Mouse (Mus musculus) NIH3T3 (cell line): ENCODE data around the gene Galnt17.

Source experiments
- DNase-seq: peaks from one replicate; pipeline ENCODE4 v3.0.0-alpha.2; 2012; ENCODE audit warnings: low read depth

Galnt17 gene

DNA sequence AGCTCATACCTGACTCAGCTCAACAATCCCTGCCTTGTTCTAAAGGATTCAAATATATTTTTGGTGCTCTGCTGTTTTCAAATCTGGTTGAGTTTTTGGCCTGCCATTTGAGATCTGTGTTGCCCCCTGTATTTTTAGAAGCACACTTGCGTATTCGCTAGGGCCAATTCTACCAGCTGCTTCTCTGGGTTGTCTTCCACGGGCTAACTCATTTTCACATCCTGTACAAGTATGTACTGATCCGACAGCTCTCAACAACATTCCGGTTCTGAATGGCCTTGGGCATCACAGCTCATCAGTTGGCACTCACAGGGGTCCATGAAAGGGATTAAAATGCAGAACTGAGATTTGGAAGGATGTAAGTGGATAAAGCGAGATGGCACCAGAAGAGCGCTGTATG lies 382.6 kb downstream of the Galnt17 start:
- DNase-seq = no peak

GRCm38 (mm10) chr5:130924245-130924827 lies 384.0 kb downstream of the Galnt17 start:
- no peak for DNase-seq

DNA sequence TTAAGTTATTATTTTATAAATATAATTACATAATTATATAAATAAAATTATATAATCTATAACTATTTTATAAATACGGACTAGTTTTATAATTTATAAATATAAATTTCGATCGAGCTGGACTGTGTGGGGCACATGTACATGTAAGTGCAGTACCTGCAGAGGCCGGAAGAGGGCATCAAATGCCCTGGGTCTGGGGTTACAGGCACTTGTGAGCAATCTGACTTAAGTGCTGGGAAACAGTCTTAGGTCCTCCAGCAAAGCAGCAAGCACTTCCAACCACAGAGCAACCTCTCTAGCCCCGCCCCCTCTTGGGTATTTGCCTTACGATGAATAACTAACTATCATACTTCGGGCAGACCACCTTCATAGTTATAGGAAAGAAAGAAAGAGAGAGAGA lies 388.3 kb downstream of the Galnt17 start:
- DNase-seq = no peak

GRCm38 (mm10) chr5:130914606-130915005 lies 393.7 kb downstream of the Galnt17 start:
- DNase-seq = no peak

- no peak for DNase-seq
Observed at GRCm38 (mm10) chr5:130911551-130911950, 396.7 kb downstream of the Galnt17 start.

DNA sequence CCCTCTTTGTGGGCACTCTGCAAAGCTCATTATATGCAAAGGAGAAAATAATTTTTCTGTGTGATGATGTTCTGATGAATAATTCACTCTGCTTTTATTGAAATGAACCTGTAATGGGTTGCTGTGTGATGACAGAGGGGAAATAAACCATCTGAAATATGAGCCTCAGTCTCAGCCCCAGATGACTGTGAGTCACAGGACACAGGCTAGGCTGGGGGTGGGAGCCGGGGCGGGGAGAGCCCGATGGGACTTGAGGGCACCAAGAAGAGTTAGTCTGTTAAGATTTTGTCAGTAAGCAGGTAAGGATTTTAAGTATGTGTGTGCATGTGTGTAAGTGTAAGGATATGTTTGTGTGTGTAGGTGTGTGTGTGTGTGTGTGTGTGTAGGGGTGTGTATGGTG lies 406.6 kb downstream of the Galnt17 start:
- peak; percentile 68 for DNase-seq

GRCm38 (mm10) chr5:130895991-130896390 lies 412.3 kb downstream of the Galnt17 start:
- no peak for DNase-seq

- DNase-seq = no peak
Observed at GRCm38 (mm10) chr5:130891735-130892134, 416.6 kb downstream of the Galnt17 start.

DNA sequence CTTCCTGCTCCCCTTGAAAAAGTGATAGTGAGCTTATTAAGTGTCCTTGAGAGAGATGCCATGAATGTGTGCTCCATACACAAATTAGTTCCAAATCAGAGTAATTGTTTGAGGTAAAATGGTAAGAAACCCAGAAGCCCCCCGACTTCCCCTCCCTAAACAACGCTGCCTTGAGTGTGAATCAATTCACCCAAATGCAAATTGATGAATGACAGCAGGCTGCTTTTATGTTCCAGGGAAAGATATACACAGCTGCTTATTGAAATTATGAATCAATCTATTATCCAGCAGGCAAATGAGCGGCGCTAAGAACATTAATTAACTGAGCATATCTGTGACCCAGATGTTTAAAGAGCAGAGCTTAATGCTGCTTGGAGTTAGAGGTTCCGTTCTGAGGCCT lies 428.0 kb downstream of the Galnt17 start:
- no peak for DNase-seq

DNA sequence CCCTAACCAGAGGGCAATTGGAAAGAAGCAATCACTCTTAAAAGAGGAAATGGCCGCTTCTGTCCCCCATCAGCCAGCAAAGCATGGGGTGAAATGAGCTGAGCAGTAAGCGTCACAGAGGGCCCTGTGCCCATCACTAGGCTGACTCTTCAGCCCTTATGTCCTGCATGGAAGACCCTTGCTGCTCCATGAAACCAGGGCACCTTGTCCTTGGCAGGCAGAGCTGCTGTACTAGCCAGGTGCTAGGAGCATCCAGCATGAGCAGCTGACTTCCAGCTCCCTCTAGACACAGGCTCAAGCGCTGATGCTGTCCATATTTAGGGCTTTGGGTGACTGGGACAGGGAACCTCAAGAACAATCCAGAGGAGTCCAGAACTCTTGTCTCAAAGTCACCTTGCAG lies 432.9 kb downstream of the Galnt17 start:
- no peak for DNase-seq

GRCm38 (mm10) chr5:130871086-130871485 lies 437.2 kb downstream of the Galnt17 start:
- no peak for DNase-seq

DNA sequence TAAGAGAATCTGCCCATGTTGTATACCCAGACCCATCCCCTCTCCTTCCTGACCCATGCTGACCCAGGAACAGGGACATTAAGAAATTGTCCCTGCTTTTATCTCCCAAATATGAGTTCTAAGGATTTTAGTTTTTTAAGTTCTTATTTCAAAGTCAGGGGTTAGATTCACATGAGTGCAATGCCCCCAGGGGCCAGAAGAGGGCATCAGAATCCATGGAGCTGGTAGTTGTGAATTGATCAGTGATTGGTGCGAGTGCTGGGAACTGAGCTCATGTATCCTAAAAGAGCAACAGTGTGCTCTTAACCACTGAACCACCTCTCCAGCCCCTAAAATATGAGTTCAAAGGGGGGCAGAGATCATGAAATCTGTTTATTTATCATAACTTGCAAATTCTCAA lies 438.4 kb downstream of the Galnt17 start:
- DNase-seq = peak; percentile 17

DNA sequence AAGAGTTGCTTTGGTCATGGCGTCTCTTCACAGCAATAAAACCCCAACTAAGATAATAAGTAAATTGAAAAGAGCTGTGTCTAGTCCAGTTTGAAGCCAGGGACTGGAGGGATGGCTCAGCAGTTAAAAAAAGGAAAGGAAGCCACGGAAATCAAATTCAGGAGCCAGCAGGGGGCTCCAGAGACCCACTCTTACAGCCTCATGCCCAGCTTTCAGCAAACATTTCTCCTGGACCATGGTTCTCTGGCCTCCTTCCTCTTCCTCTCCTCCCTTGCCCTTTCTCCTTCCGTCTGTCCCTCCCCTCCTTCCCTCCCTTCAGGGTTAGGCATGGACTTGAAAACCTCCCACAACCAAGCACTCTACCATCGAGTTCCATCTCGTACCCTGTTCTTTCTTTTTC lies 446.0 kb downstream of the Galnt17 start:
- peak; percentile 74 for DNase-seq

DNA sequence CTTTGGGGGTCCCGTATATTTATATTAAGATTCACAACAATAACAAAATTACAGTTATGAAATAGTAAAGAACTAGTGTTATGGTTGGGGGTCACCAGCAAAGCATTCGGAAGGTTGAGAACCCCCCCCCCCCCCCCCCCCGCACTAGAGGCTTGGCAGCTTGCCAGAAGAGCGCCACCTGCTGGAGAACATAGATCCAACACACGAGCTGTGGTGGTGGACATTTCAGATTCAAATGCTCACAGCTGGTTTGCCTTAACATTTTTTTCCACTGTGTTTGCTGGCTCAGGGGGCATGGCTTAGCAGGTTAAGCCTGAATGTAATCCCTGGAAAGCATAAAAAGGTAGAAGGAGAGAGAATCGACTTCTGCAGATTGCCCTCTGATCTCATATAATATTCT lies 448.6 kb downstream of the Galnt17 start:
- DNase-seq = peak; percentile 20

GRCm38 (mm10) chr5:130858706-130859105 lies 449.6 kb downstream of the Galnt17 start:
- DNase-seq = no peak

GRCm38 (mm10) chr5:130858148-130858547 lies 450.1 kb downstream of the Galnt17 start:
- DNase-seq = peak; percentile 72

DNA sequence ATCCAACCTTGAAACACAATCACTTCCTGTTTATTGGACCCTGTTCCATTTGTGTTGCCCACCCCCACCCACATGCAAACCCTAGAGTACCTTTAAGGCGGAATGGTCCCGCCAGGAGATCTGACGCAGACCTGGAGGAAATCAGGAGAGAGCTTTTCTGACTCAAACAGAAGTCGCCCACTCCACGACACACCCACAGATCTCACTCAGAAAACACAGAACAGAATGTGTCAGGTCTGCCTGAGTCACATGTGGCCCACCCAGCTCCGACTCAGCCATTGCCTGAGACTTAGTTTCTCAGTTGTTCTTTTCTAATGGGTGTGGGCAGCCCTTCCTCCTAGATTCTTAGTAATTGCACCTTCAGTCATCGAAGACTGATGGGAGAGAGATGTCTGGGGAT lies 453.9 kb downstream of the Galnt17 start:
- no peak for DNase-seq

- DNase-seq = peak; percentile 90
Observed at GRCm38 (mm10) chr5:130853371-130853770, 454.9 kb downstream of the Galnt17 start.

- no peak for DNase-seq
Observed at GRCm38 (mm10) chr5:130852182-130852581, 456.1 kb downstream of the Galnt17 start.

DNA sequence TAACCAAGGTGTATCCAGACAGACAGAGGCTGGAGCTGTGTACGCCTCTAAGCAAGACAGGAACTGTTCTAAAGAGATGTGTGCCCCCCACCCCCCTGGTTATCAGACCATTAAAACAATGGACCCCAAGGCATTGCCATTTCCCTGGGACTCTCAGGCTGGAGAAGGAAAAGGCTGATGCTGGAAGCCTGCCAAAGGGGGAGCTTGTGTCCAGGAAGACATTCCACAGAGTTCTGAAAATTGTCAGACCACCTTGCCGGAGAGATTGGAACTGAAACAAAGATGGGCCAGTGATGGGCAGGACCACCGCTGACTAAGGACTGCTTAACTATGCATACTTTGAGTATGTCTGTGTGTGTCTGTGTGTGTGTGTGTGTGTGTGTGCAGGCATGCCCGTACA lies 458.7 kb downstream of the Galnt17 start:
- DNase-seq = no peak

DNA sequence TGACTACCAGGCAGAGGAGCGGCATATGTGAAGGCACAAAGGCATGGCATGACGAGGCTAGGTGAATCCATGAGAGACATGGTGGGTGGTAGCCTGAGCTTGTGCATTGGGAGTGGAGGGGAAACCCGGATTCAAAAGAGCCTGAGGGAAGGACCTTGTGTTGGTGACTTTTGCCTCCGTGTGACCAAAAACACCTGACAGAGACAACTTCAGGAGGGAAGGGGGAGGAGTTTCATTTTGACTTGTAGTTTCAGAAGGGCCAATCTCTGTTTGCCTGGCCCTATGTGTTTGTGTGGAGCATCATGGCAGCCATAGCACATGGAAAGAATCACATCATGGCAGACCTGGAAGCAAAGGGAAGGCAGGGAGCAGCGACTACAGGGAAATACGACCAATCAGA lies 459.7 kb downstream of the Galnt17 start:
- DNase-seq = no peak

- DNase-seq = no peak
Observed at GRCm38 (mm10) chr5:130825797-130826196, 482.5 kb downstream of the Galnt17 start.
